Mouse (Mus musculus): Measurements from ENCODE around the gene Aloxe3. TPM values are rescaled to one million over a fixed set of nuclear protein-coding genes. Genes with fewer than 3 reads are reported as not detected.

The Aloxe3 gene
- total RNA-seq, 2 experiments from 2014 or later, result 1.1 to 1.6 TPM

- DNase-seq (ENCODE audit: low spot score in 2 of 2), result peak; percentile 90 to 93
Measured at GRCm38 (mm10) chr11:69094697-69095429, 30.8 kb upstream of the Aloxe3 start, which contains the start of gene Per1. Gene Per1 (plus strand): TSS chr11:69095217.

- peak in 1 of 2 experiments; percentile 35 for DNase-seq (ENCODE audit: low spot score in 2 of 2)
Measured at GRCm38 (mm10) chr11:69095511-69096231, 30.0 kb upstream of the Aloxe3 start.

GRCm38 (mm10) chr11:69096360-69096986 is 29.2 kb upstream of the Aloxe3 start:
- DNase-seq (ENCODE audit: low spot score in 2 of 2), result no peak

GRCm38 (mm10) chr11:69096987-69097900 is 28.5 kb upstream of the Aloxe3 start:
- DNase-seq (ENCODE audit: low spot score in 2 of 2), result peak; percentile 99

DNA sequence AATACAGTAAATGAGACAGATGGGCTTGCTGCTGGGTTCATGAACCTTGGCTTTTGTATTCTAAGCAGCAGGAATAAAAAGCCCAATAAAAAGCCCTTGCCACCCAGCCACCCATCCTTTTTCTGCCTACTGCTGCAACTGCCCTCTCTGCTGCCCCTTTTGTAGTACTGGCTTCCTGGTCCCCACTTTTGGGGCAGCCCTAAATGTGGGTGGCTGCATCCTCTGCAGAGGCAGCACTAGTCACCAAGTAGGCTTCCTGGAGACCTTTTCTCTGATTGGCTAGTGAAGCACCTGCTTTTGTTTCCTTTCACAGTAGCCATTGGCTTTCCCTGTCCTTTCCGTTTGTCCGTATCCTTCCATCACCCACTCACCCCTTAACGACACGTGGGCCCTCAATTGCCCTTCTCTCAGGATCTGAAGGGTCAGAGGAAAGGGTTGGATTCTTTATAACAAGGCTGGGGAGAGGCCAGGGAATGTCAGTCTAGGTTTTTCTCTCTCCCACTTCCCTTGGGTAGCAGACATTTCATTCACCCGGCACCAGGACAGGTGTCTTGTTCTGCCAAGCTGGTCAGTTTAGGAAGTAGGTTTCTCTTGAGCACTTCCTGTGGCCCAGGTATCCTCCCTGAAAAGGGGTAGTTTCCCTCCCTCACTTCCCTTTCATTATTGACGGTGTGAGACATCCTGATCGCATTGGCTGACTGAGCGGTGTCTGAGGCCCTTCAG is 27.5 kb upstream of the Aloxe3 start:
- DNase-seq (ENCODE audit: low spot score in 2 of 2), result peak in 1 of 2 experiments; percentile 25

DNA sequence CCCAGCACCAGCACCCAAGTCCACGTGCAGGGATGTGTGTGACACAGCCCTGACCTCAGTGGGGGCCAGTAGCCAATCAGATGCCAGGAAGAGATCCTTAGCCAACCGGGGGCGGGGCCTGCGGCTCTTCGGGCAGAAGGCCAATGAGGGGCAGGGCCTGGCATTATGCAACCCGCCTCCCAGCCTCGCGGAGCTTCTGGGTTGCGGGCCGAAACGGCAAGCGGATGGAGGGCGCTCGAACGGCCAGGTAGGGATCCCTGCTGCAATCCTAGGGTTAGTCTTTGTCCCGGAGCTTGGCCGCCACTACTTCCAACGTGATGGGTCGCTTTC is 27.0 kb upstream of the Aloxe3 start:
- DNase-seq (ENCODE audit: low spot score in 2 of 2), result peak; percentile 98

DNA sequence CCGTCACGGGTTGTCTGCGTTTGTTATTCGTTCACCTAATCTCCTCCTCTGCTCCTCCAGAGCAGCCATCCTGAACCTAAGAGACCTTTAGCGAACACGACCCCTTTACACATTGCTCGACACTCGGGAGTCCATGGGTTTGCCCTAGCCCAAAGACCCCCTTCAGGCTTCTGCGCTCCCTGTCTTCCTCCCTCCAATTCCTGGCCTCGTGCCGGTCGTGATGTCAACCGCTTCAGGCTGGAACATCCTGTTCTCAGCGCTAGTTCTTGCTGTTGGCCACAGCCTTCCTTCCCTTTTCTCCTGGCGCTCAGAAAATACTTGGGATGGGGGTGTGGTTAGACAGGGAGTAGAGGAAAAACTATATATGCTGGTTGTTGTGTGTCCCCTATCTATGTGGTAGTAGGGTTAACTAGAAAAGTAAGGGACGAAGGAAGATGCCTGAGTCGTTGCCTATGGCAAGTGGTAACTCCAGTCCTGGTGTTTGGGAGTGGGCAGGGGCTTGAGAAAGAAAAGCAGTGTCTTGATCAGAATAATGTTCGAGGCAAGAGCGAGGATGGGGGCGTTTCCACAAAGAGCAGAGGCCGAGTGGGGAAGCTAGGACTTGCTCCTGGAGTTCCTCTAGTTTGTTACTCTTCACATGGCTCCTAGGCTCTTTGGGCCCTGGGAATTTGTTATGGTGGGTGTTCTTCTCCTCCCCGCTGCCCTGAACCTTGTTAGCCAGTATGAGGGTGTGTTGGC is 26.4 kb upstream of the Aloxe3 start:
- DNase-seq (ENCODE audit: low spot score in 2 of 2), result peak; percentile 71 to 82

- peak; percentile 90 to 93 for DNase-seq (ENCODE audit: low spot score in 2 of 2)
Measured at GRCm38 (mm10) chr11:69099915-69100345, 25.8 kb upstream of the Aloxe3 start.

DNA sequence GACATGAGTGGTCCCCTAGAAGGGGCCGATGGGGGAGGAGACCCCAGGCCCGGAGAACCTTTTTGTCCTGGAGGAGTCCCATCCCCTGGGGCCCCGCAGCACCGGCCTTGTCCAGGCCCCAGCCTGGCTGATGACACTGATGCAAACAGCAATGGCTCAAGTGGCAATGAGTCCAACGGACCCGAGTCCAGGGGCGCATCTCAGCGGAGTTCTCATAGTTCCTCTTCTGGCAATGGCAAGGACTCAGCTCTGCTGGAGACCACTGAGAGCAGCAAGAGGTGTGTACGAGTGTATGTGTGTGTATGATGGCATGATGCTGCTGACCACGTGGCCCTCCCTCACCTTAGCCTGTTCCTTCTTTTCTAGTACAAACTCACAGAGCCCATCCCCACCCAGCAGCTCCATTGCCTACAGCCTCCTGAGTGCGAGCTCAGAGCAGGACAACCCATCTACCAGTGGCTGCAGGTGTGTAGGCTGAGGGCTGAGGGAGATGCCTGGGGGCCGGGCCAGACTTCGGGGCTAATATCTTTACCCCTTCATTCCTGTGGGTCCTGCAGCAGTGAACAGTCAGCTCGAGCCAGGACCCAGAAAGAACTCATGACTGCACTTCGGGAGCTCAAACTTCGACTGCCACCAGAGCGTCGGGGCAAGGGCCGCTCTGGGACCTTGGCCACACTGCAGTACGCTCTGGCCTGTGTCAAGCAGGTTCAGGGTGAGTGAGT is 24.9 kb upstream of the Aloxe3 start:
- DNase-seq (ENCODE audit: low spot score in 2 of 2), result peak in 1 of 2 experiments; percentile 37

- peak in 1 of 2 experiments; percentile 27 for DNase-seq (ENCODE audit: low spot score in 2 of 2)
Measured at GRCm38 (mm10) chr11:69101604-69102402, 23.9 kb upstream of the Aloxe3 start.

DNA sequence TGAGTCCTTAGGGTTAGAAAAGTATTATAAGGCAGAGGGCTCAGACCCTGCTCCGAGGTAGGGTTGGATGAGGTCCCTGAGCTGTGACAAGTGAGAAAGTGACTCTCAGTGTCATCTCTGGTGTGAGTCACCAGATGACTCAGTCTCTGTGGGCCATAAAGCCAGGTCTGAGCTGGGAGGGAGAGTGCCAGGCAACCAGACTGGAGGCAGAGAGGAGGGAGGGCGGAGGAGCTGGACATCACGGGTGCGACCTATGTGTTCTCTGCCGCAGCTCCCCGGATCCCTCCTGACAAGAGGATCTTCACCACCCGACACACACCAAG is 23.3 kb upstream of the Aloxe3 start:
- peak; percentile 33 to 60 for DNase-seq (ENCODE audit: low spot score in 2 of 2)

DNA sequence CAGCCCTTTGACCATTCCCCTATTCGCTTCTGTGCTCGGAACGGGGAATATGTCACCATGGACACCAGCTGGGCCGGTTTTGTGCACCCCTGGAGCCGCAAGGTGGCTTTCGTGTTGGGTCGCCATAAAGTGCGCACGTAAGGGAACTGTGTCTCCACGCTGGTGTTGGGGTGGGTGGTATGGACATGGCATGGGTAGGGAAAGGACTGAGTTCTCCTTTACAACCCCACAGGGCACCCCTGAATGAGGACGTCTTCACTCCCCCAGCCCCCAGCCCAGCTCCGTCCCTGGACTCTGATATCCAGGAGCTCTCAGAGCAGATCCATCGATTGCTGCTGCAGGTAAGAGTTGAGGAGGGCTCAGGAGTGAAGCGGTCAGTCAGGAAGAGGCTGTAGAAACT is 22.6 kb upstream of the Aloxe3 start:
- peak in 1 of 2 experiments; percentile 22 for DNase-seq (ENCODE audit: low spot score in 2 of 2)

DNA sequence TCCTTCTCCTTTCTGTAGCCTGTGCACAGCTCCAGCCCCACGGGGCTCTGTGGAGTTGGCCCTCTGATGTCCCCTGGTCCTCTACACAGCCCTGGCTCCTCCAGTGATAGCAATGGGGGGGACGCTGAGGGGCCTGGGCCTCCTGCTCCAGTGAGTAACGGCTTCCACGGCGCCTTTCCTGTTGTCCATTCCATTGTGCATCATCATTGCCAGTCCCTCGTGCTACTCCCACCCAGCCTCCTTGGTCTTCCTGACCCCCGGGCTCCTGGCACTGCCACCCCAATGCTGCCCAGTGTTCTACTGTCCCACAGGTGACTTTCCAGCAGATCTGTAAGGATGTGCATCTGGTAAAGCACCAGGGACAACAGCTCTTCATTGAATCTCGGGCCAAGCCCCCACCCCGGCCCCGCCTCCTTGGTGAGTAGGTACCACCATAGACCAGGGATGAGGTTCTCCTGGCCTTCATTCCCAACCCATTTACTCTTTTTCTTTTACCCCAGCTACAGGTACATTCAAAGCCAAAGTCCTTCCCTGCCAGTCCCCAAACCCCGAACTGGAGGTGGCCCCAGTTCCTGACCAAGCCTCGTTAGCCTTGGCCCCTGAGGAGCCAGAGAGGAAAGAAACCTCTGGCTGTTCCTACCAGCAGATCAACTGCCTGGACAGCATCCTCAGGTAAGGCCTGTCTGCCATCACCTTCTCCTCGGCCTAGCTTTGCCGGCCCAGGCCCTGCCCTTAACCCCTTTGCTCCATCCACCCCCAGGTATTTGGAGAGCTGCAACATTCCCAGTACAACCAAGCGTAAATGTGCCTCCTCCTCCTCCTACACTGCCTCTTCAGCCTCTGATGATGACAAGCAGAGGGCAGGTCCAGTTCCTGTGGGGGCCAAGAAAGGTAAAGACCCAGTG is 21.9 kb upstream of the Aloxe3 start:
- peak in 1 of 2 experiments; percentile 22 for DNase-seq (ENCODE audit: low spot score in 2 of 2)

GRCm38 (mm10) chr11:69104487-69104886 is 21.2 kb upstream of the Aloxe3 start:
- DNase-seq (ENCODE audit: low spot score in 2 of 2), result peak in 1 of 2 experiments; percentile 21

GRCm38 (mm10) chr11:69105227-69105626 is 20.5 kb upstream of the Aloxe3 start:
- peak in 1 of 2 experiments; percentile 14 for DNase-seq (ENCODE audit: low spot score in 2 of 2)

DNA sequence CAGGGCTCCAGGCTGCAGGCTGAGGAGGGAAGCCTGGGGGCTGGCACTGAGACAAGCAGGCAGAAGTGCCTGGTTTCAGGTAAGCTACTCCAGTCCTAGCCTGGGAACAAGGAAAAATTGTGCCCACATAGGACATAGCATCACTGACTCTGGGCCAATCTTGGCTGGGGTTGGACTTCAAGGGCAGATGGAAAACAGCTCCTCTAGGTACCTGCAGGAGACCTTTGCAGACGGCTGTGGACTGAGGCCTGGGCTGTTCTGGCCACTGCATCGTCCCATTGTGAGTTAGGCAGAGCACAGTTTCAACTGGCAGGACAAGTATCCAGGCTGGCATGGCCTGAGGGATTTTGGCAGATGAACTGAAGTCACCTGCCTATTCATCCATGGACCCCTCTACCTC is 19.9 kb upstream of the Aloxe3 start:
- DNase-seq (ENCODE audit: low spot score in 2 of 2), result no peak

GRCm38 (mm10) chr11:69106299-69106698 is 19.4 kb upstream of the Aloxe3 start:
- DNase-seq (ENCODE audit: low spot score in 2 of 2), result peak in 1 of 2 experiments; percentile 21

Data from adrenal gland, adult 18-20 months (tissue).